Mouse (Mus musculus) midbrain, embryonic 10.5 days (tissue): ENCODE results near the gene Yjefn3. TPM values are rescaled to one million over a fixed set of nuclear protein-coding genes. Genes with fewer than 3 reads are reported as not detected.
A peak's percentile ranks its signal among the peaks of the same experiment; 100 is the strongest.

Source experiments
- DNase-seq: peaks from one replicate; pipeline ENCODE4 v3.0.0-alpha.2; 2017; ENCODE audit warnings: low spot score
- H3K27ac ChIP-seq: fragments of 300-500 bp; sonication (generic); replicated peaks from 2 replicates; pipeline ENCODE4 v1.5.1; 2016; ENCODE audit warnings: mild to moderate bottlenecking
- H3K27me3 ChIP-seq: fragments of 300-500 bp; sonication (generic); 2 replicates; pipeline ENCODE4 v1.6.1; 2016; ENCODE audit warnings: low read depth, mild to moderate bottlenecking; ENCODE audit not compliant: poor library complexity, severe bottlenecking
- H3K36me3 ChIP-seq: fragments of 300-500 bp; sonication (generic); 2 replicates; pipeline ENCODE4 v1.6.1; 2016; ENCODE audit warnings: mild to moderate bottlenecking, moderate library complexity
- H3K4me1 ChIP-seq: fragments of 300-500 bp; sonication (generic); 2 replicates; pipeline ENCODE4 v1.6.1; 2016
- H3K4me3 ChIP-seq: fragments of 300-500 bp; sonication (generic); 2 replicates; pipeline ENCODE4 v1.5.1; 2016; ENCODE audit warnings: mild to moderate bottlenecking, moderate library complexity
- H3K9me3 ChIP-seq: fragments of 300-500 bp; sonication (generic); replicated peaks from 2 replicates; pipeline ENCODE4 v1.6.1; 2016; ENCODE audit warnings: mild to moderate bottlenecking
- WGBS: fragments of 180-500 bp; shearing (Covaris S2); methylation state at CpG from one replicate; pipeline ENCODE4 v1.1.7; 2016; 5-methylcytosine and 5-hydroxymethylcytosine counted together
- polyA plus RNA-seq: library from polyadenylated mRNA; unstranded; fragments of >200 nt; fragmentation: Nextera tagmentation; extraction: Ambion mirVana; gene quantifications from 2 replicates; pipeline ENCODE4 v1.2.1, GENCODE M21; 2016

Yjefn3 gene
- polyA plus RNA-seq, 1 experiment from 2014 or later = 4.2 TPM

DNA sequence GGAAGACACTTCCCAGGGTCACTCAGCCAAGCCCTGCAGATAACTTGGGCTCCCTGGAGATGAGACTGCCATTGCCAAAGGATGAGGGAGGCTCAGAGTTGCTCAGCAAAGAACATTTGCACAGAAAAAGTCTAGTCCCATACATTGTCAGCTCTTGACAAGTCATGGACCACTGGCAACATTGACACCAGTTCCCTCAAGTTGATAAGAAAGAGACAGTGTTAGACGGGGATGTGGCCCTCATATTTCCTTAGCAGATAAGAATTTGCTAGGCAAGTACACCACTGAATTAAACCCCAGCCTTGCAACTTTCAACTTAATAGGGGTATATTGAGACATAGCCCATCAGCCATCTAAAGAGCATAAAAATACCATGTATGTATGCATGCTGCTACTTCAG, 21.5 kb upstream of the Yjefn3 start:
- Histone ChIP-seq H3K4me1 (peaks cover 25% of the 10 kb centered on the region), H3K27ac (no peak overlapping the region), H3K4me3 (no peak overlapping the region), H3K9me3 (no peaks in the 10 kb centered on the region), H3K27me3 (no peaks in the 10 kb centered on the region), H3K36me3 (peaks cover 50% of the 10 kb centered on the region)
- WGBS = 84% methylated on average over 1 of the region's 1 CpGs
- DNase-seq = no peak

DNA sequence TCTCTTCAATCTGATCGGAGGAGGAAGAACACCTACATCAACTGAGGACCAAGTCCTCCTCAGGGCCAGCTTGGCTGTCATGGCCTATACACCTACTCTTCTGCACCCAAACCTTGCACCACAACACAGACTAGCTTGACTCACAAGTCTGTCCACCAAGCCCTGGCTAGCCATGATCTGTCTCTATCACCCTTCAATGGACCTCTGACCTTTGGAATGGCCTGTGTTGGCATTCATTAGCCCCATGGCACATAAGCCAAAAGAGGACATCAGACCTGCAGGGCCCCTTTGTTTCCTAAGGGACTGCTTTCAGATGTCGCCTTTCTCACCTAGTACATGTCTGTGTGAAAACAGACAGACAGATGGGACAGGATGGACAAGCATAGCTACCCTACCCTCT, 18.6 kb upstream of the Yjefn3 start:
- no peak for DNase-seq
- Histone ChIP-seq H3K4me1 (peaks cover 27% of the 10 kb centered on the region), H3K27me3 (no peaks in the 10 kb centered on the region), H3K27ac (peak overlapping the region; percentile 85), H3K9me3 (no peaks in the 10 kb centered on the region), H3K4me3 (no peak overlapping the region), H3K36me3 (peaks cover 48% of the 10 kb centered on the region)
- 93% methylated on average over 2 of the region's 2 CpGs for WGBS

DNA sequence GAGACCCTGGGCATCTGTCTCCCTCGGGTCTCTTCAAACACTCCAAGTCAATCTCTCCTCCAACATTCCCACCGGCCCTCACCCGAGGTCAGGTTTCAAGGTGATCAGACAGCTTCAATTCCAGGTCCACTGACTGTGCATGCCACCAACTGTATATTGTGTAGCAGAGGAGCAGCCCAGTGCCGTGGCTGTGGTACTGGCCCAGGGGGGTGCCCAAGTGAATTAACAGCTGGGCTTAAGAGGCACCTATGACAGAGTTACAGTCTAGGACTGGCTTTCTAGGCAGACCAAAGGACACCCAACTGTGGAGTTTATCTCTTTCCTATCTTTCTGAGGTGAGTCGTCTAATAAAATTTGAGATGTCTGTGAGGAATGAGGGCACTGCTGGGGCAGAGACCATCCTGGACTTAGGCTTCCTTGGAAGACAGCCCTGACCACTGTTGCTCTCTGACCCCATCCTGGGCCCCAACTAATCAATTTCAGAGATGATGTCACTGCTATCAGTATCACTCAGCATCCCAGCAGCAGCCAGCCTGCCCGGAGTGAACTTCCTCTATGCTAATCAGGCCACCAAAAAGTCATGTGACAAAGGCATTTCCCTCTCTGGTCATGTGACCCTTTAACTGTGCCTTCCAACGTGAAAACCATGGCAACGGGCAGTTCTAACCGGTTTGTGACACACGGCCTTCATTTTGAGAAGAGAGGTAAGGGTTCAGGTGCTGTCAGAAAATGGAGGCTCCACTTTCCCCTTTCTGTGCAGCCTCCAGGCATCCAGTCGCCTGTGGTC, 17.6 kb upstream of the Yjefn3 start:
- H3K4me1 ChIP-seq = peaks cover 34% of the 10 kb centered on the region
- peaks cover 52% of the 10 kb centered on the region for H3K36me3 ChIP-seq
- WGBS = 63% methylated on average over 11 of the region's 11 CpGs

DNA sequence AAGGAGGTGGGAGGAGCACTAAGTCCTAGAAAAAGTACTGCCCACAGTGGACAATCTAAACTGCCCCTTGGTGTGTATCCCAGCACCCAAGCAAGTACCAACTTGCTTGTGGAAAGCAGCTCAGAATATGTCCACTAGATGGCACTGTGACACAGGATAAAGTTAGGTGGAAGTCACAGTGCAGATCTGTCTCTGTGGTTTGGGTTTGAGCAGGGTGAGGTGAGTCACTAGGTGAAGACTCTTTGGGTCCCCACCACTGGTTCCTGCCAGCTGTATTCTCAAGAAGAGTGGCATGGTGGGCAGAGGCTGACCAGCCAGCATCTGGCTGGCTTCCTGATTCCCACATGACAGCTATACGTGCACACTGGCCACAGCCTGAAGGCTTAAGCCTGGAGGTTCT, 16.5 kb upstream of the Yjefn3 start:
- H3K27me3 ChIP-seq = no peaks in the 10 kb centered on the region
- no peak overlapping the region for H3K4me3 ChIP-seq
- peaks cover 34% of the 10 kb centered on the region for H3K4me1 ChIP-seq
- no peak overlapping the region for H3K27ac ChIP-seq
- peaks cover 60% of the 10 kb centered on the region for H3K36me3 ChIP-seq
- peak; percentile 58 for DNase-seq
- H3K9me3 ChIP-seq = no peaks in the 10 kb centered on the region
- WGBS = 93% methylated on average over 1 of the region's 1 CpGs

More for the DNA sequence above, 17.6 kb upstream of the Yjefn3 start:
- Histone ChIP-seq H3K27ac (peak overlapping the region; percentile 85), H3K4me3 (peak overlapping the region; percentile 18; the same call in 1 of the 2 replicates), H3K27me3 (no peaks in the 10 kb centered on the region), H3K9me3 (no peaks in the 10 kb centered on the region)
- peak; percentile 65 for DNase-seq

DNA sequence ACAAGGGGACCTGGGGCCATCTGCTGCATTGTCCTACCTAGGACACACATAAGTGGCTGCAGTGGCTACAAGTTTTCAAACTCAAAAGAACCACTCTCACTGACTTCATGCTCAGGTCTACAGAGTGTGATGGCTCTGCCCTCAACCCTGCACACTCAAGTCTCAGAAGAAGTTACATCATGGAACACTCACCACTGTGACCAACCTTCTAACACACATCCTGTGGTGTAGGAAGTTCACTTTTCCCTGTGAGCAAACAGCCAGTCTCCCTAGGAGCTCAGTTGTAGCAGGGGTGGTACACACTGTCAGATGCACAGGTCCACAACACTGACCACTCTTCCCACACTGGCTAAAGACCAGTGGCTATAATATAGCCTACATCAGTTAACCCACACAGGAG, 16.0 kb upstream of the Yjefn3 start:
- H3K27me3 ChIP-seq = no peaks in the 10 kb centered on the region
- H3K27ac ChIP-seq = no peak overlapping the region
- no peak overlapping the region for H3K4me3 ChIP-seq
- peaks cover 60% of the 10 kb centered on the region for H3K36me3 ChIP-seq
- no peak for DNase-seq
- H3K4me1 ChIP-seq = peaks cover 34% of the 10 kb centered on the region
- no peaks in the 10 kb centered on the region for H3K9me3 ChIP-seq

DNA sequence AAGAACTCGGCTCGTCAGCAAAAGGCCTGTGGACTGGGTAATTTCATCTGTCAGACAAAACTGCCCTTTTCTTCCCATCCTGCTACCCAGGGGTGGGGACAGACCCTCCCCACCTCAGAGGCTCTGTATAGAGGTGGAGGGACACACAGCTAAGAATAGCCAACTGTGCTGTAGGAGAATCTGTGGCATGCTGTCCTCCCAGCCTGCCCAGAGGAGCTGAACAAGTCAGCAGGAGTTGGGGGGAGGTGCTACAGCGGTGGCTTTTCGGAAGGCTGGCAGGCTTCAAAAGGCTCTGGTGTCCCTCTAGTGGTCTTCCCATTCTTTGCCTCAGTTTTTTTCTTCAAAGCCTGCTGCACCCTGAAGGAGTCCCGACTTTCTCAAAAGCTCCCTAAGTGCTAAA, 13.2 kb upstream of the Yjefn3 start:
- no peaks in the 10 kb centered on the region for H3K9me3 ChIP-seq
- peaks cover 78% of the 10 kb centered on the region for H3K36me3 ChIP-seq
- H3K4me1 ChIP-seq = peaks cover 19% of the 10 kb centered on the region
- H3K4me3 ChIP-seq = no peak overlapping the region
- no peak for DNase-seq
- no peak overlapping the region for H3K27ac ChIP-seq
- WGBS = 47% methylated on average over 5 of the region's 5 CpGs
- H3K27me3 ChIP-seq = no peaks in the 10 kb centered on the region

DNA sequence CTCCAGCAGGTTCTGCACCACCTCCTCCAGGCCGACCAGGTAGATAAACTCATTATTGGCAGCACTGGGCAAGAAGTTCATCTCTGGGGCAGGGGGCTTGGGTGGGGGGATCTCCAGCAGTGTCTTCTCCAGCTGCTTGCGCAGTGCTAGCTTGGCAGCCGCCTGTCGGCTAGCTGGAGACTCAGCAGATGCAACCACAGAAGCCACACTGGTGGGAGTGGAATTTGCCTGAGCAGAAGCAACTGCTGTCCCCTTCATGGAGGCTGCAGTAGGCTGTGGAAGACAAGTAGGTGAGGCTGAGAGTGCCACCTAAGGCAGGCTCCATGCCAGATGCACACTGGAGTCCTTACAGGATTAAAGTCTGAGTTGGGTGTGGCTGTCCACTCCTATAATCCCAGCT, 12.0 kb upstream of the Yjefn3 start:
- Histone ChIP-seq H3K36me3 (peaks cover 90% of the 10 kb centered on the region), H3K27ac (no peak overlapping the region), H3K4me3 (no peak overlapping the region), H3K9me3 (no peaks in the 10 kb centered on the region), H3K27me3 (no peaks in the 10 kb centered on the region), H3K4me1 (peaks cover 9% of the 10 kb centered on the region; the same call in 1 of the 2 replicates)
- DNase-seq = no peak
- WGBS = 91% methylated on average over 4 of the region's 4 CpGs

DNA sequence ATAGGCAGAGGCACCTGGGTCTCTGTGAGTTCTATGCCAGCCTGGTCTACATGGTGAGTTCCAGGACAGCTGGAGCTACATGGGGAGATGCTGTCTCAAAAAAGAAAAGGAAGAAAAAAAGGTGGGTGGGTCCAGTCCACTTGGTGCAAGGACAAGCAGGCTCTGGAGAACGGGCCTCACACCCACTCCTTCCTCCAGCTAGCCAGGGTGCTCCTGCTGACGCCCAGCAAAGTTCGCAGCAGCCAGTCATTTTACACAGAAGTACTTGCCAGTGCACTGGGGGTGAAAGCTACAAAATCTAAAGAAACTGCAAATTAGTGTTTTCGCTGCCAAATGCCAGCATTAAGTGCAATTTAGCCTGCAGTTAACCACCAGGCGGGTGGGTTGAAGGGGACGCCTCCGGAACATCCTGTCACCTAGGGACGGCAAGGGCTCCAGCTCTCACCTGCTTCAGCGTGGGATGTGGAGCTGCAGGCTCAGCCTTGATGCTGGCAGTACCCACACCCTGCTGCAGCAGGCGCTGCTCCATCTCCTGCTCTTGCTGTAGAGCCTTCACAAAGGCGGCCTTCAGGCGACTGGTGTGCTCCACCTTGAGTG, 10.1 kb upstream of the Yjefn3 start:
- Histone ChIP-seq H3K27me3 (no peaks in the 10 kb centered on the region), H3K36me3 (peaks cover 100% of the 10 kb centered on the region), H3K4me1 (peaks cover 9% of the 10 kb centered on the region; the same call in 1 of the 2 replicates), H3K27ac (no peak overlapping the region), H3K4me3 (no peak overlapping the region), H3K9me3 (no peaks in the 10 kb centered on the region)
- 93% methylated on average over 12 of the region's 12 CpGs for WGBS
- no peak for DNase-seq

DNA sequence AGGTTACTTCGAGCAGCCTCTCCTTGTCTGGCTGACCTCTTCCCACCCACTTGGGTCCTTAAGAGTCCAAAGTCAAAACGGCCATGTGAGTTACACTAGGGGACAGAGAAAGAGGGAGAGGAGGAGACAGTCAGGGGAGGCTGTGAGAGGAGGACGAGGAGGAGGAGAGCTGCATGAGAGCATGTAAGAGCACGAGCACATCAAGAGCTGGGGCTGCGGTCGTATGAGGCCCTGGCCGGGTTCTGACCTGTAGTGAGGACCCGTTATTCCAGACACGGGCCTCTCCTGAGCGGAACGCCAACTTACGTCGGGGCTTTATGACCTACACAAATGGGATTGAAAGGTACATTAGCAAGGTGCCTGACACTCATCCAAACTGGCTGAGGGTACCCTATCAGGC, 9.4 kb upstream of the Yjefn3 start:
- Histone ChIP-seq H3K36me3 (peaks cover 99% of the 10 kb centered on the region), H3K4me1 (peaks cover 9% of the 10 kb centered on the region; the same call in 1 of the 2 replicates), H3K27ac (no peak overlapping the region), H3K4me3 (no peak overlapping the region), H3K27me3 (no peaks in the 10 kb centered on the region), H3K9me3 (no peaks in the 10 kb centered on the region)
- 92% methylated on average over 13 of the region's 13 CpGs for WGBS
- no peak for DNase-seq

DNA sequence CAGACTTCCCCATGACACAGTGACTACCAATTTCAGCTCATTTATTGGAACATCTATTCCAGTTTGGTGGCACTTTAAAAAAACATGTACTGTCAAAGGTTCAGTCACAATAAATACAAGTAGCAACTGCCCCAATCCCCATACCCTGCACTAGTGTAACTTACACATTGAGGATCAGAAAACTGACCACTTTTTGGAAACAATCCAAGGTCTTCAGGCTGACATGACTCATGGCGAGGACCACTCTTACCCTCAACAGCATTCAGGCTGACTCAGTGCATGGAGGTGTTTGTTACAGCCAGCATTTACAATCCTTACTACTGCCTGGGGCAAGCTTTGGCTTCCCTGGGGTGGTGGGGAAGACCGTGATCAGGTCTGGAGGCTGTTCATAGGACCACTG, 4.6 kb upstream of the Yjefn3 start:
- Histone ChIP-seq H3K4me3 (no peak overlapping the region), H3K9me3 (no peaks in the 10 kb centered on the region), H3K36me3 (peaks cover 55% of the 10 kb centered on the region), H3K27me3 (no peaks in the 10 kb centered on the region), H3K4me1 (peaks cover 24% of the 10 kb centered on the region), H3K27ac (no peak overlapping the region)
- DNase-seq = no peak
- 91% methylated on average over 2 of the region's 2 CpGs for WGBS

DNA sequence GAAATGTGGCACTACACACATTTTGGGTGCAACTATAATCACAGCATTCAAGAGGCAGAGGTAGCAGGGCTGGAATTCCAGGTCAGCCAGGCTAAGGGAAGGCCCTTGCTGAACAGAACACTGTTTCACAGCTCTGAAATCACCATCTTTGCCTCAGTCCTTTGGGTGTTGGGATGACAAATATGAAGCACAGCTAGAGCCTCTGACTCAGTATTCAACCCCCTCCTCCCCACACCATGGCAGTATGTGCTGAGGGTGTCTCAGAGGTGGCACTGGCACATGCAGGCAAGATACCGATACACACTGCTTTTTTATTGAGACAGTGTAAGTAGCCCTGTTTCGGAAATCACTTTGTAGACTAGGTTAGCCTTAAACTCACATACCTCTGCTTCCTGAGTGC, 3.7 kb upstream of the Yjefn3 start:
- no peak overlapping the region for H3K27ac ChIP-seq
- no peaks in the 10 kb centered on the region for H3K9me3 ChIP-seq
- DNase-seq = no peak
- peaks cover 47% of the 10 kb centered on the region for H3K36me3 ChIP-seq
- no peak overlapping the region for H3K4me3 ChIP-seq
- peaks cover 30% of the 10 kb centered on the region for H3K4me1 ChIP-seq
- 91% methylated on average over 2 of the region's 2 CpGs for WGBS
- H3K27me3 ChIP-seq = no peaks in the 10 kb centered on the region

DNA sequence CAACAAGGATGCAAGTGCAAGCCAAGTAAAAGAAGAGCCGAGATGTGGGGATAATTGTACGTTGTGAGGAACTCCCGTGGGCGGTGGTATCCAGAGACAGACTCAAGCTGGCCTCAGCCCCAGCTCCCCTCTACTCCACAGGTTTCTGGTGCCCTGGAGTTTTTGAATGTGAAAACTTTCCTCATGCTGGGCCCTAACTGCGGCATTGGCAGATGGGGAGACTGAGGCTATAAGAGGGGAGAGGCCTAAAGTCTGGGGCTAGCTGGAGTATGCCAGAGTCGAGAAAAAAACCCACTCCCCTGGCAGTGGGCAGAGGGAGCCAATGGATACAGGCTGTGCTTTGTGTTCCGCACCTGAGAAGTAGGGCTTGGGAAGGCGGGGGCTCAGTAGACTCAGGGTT, 1.6 kb upstream of the Yjefn3 start:
- Histone ChIP-seq H3K4me1 (peaks cover 48% of the 10 kb centered on the region), H3K9me3 (no peaks in the 10 kb centered on the region), H3K27ac (no peak overlapping the region; the same call in 1 of the 2 replicates), H3K27me3 (no peaks in the 10 kb centered on the region), H3K36me3 (peaks cover 31% of the 10 kb centered on the region), H3K4me3 (peak overlapping the region; percentile 78)
- no peak for DNase-seq
- WGBS = 79% methylated on average over 8 of the region's 8 CpGs

DNA sequence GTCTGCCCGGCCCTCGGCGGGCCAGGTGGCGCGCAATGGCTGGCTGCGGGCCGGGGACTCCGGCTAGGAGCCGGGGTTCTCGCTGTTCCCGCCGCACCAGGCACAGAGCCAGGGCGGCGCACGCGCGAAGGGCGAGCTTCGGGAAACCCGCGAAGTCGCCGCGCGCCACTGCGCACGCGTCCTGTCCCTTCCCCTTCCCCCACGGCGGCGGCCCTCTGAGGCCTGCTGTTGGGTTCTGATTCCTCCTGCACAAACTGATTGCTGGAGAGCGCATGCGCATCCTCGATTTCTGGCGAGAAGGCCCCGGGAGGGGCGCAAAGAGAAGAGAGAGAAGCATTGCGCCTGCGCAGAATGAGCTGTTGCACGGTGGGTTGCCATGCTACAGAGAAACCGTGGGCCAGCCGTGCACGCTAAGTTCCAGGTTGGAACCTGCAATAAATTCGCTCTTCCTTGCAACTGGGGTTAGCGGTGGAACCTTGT, 591 bp upstream of the Yjefn3 start:
- WGBS = under 1% methylated on average over 45 of the region's 45 CpGs
- peak; percentile 100 for DNase-seq
- H3K9me3 ChIP-seq = no peaks in the 10 kb centered on the region
- H3K4me1 ChIP-seq = peaks cover 56% of the 10 kb centered on the region
- no peaks in the 10 kb centered on the region for H3K27me3 ChIP-seq
- H3K36me3 ChIP-seq = peaks cover 31% of the 10 kb centered on the region
- peak overlapping the region; percentile 96 for H3K27ac ChIP-seq
- H3K4me3 ChIP-seq = peak overlapping the region; percentile 78
